Mouse (Mus musculus): Measurements from ENCODE around the gene Ecpas.

DNA sequence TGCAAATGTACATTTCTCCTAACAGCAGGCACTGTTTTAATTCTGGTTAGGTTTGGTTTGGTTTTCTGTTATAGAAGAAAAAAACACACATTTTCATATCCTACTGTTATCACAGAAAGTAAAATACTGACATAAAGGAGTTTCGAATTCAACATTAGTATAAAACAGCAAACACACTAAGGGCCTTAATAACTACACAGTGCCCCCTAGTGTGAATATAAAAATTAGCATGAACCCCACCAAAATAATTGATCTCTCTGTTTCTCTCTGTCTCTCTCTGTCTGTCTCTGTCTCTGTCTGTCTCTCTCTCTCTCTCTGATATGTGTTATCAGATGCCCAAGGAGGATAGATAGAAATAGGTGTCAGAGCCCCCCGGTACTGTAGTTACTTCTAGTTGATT, 163.0 kb downstream of the Ecpas start:
- TF ChIP-seq CTCF (IDR thresholded peaks at IDR 0.05; ENCODE audit: insufficient read depth, low read length) (no peak), POLR2A (IDR thresholded peaks at IDR 0.05; ENCODE audit: borderline replicate concordance, extremely low read depth, low read depth, low read length) (no peak)
